Mouse (Mus musculus) kidney, adult 11 months (tissue): ENCODE measurements at regions not wholly inside any gene's neighbourhood (a gene's known extent, or its start where the extent isn't known, plus 50 kb on each side); places are given as distances from the start of the nearest gene placed in this dataset.
A peak's percentile ranks its signal among the peaks of the same experiment; 100 is the strongest.

ENCODE experiments used
- DNase-seq: peaks from one replicate; pipeline ENCODE4 v3.0.0; 2022

DNA sequence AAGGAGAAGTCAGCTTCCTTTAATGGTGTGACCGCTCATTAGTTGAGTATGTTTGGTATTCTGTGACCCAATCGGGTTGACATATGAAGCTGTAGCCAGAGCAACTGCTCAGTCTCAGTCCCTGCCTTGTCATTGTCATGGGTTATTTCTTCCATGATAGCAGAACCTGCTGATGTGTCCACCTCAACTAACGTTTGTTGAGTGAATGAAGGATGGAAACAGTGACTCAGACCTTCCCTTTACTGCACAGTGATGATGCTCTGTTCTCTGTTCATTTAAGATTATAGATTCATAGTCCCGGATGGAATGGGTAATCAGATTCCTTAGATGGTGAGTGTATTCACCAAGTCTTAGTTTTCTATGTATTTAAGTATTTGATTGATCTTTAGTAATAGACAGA is 493.3 kb upstream of the Adamts16 start:
- no peak for DNase-seq

GRCm38 (mm10) chr13:71333146-71333545 is 491.5 kb upstream of the Adamts16 start:
- DNase-seq, result no peak

DNA sequence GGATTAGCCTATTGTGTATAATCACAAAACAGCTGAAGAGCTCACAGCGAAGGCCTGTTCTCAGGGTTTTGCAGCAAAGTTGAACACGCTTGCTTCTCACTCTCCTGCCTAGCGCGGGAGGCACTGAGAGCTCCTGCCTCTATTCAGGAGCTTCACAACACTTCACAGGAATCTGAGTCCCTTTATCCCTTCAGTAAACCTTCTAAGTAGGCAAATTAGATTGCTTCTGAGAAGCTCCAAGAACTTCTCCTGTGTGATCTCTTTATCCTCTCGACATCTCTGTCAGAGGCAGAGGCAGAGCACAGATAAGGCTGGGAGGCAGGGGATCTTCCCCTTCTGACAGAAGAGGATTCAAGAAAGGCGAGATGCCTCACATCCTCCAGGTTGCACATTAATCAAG is 488.7 kb upstream of the Adamts16 start:
- no peak for DNase-seq

DNA sequence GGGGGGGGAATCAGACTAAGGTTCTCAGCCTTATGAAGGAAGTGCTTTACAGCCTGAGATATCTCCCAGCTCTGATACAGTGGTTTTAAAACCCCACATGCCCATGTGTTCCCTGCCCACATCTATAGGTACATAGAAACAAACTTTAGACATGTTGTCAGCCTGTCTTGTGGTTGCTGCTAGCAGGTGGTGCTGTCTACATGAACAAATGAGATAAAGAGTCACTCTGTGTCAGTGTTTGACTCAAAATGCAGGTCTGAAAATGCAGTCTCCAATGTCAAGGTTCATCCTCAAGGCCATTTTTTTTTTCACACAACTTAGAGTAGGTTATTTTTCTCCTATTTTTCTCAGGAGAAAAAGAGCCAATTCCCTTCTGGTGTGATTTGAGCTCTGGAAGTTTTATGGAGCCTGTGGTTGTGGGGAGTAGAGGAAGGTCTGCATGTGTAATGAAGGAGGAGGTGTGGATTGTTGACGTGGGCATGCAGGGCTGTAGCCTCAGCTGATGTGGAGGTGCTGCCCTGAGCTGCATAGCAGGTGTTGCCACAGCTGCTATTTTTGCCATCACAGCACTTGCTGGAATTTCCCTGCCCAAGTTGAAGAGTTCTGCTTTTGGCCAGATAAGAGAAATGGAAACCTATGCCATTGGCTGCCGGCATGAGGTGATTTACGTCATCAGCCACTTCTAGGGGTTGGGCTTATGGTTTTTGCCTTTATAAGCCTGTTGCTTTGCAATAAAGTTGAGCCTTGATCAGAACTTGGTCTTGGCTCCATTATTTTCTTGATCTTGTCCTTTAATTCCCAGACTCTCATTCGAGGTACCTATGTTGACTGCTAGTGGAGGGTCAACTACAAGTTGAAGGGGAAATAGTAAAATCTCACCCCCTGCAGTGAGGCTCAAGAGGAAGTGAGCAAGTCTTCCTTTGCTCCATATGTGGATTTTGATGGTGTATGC is 486.5 kb upstream of the Adamts16 start:
- DNase-seq, result no peak

- no peak for DNase-seq
Measured at GRCm38 (mm10) chr13:71320489-71320888, 478.9 kb upstream of the Adamts16 start.

- no peak for DNase-seq
Measured at GRCm38 (mm10) chr13:71303956-71304355, 462.3 kb upstream of the Adamts16 start.

- DNase-seq, result peak; percentile 6
Measured at GRCm38 (mm10) chr13:71275991-71276390, 434.4 kb upstream of the Adamts16 start.

DNA sequence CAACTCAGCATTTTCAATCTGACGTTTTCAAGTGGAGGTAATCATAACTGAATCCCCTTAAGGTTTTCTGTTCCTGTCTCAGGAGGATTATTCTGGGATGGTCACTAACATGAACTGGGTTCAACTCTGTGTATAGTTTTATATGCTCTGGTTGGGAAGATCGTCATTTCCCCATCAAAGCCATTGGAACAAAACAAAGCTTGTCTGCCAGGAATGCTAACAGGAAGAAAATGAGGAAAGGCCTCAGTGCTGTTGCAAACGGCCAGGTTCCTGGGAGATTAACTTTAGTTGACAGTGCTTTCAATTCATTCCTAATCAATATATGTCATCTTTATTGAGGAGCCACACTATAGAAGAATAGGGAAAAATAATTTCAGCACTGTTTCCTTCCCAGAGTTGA is 432.5 kb upstream of the Adamts16 start:
- no peak for DNase-seq

DNA sequence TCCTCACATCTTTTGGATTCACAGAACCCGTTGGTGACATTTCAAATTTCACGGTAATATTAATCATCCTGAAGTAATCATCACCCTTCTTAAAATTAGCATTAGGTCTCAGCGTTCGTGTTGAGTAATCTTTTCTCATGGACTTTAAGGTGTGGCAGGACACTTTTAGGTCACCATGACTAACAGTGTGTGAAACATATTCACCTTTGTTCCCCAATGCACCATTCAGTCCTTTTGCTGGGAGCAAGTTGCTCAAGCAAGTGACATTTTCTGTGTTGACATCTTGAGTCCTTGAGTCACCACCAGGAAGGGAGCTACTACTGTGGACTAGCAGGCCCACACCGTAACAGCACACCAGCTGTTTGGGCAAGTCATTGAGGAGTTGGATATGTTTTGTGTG is 431.9 kb upstream of the Adamts16 start:
- peak; percentile 35 for DNase-seq

DNA sequence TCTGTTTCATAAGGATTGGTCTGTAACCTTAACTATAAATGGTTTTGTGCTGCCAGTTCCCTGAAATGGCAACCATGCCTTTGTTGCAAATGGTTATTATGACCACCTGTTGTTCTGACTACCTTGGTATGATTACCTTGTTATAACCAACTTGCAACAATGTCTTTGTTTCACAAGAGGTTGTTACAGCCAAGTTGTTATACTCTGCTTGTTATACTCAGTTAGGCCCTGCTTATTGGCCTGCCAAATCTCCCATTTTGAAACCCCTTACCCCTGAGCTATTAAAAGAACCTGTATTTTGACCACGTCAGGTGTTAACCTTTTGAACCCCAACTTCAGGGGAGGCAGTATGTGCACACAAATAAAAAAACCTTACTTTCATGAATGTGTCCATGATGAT is 431.5 kb upstream of the Adamts16 start:
- DNase-seq, result no peak

DNA sequence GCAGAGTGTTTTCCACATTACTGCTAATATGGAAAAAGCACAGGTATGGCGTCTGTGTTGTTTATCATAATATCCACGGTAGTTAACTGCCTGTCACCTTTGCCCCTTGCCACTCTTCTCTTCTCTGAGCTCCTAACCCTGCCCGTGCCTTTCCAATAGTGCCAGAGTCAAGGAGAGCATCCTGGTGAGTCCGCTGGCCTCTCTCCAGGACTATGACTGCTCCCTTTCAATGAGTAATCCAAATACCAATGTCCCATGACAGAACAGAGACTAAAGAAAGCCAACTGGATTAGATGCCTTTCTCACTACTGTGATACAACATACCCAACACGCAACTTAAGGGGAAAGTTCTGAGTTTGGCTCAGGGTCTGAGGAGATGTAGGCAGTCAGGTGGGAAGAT is 430.8 kb upstream of the Adamts16 start:
- peak; percentile 93 for DNase-seq

GRCm38 (mm10) chr13:71271727-71272418 is 430.3 kb upstream of the Adamts16 start:
- peak; percentile 81 for DNase-seq

GRCm38 (mm10) chr13:71270370-71270769 is 428.8 kb upstream of the Adamts16 start:
- peak; percentile 86 for DNase-seq

GRCm38 (mm10) chr13:71269496-71269895 is 427.9 kb upstream of the Adamts16 start:
- DNase-seq, result peak; percentile 24

GRCm38 (mm10) chr13:71263315-71263878 is 421.8 kb upstream of the Adamts16 start:
- no peak for DNase-seq

DNA sequence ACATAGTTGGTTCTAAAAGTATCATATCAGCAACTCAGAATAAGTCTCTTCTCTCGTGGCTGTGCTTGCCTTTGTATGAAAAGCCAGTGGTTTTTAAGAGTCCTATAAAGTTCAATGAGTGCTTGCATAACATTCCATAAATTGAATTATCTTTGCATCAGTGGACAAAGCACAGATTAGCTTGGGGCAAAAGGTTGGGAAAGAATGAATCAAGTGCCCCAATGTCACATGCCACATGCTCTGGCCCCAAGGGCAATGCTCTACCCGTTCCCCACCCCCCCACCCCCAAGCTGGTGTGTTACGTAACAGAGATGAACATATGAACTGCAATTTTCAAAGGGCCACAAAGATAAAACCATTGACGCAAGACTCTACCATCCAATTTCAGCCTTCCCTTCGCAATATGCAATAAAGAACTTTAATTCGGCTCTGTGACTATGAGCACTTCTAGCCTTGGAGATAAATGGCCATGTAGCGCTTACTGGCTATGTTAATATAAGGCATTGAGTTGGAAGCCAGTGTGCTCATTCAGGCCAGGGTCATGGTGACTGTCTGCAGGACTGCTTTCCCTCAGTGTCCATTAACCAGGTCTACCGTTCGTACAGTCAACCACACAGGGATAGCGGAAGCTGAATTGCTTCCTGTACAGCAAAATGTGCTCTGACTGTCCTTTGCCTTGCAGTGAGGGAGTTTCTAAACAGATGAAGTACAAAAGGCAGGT is 421.1 kb upstream of the Adamts16 start:
- no peak for DNase-seq

DNA sequence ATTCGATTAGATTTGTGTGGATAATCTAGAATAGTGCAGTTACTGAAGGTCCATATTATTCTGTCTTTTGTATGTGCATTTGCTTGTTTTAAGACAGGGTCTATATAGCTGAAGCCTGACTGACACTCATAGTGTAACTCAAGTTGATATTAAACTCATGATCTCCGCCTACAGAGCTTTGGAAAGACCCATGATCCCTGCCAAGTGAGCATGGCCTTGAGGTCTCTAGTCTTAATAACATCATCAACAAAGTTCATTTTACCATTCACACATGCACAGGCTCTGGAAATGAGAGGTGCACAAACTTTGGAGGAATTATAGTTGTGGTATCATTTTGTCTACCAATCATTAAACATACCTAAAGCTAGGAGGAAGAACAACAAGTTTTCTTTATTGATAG is 412.4 kb upstream of the Adamts16 start:
- DNase-seq, result no peak

GRCm38 (mm10) chr13:71248261-71249031 is 406.8 kb upstream of the Adamts16 start:
- DNase-seq, result peak; percentile 31

DNA sequence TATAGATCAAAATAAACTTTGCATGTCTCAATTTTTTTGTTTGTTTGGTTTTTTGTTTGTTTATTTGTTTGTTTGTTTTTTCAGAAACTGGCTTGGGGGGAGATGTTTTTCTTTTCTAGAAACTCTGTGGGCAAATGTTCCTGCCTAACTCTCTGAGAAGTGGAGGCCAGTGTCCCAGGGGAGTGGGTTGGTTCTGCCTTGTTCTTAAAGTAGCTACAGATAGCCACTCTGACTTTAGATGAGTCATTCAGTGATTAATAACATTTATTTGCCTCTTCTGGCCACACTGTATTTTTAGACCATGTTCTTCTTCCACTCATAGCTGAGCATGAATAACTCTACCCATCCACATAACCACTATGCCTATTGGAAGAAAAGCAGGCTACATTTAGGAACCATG is 405.6 kb upstream of the Adamts16 start:
- DNase-seq, result no peak

DNA sequence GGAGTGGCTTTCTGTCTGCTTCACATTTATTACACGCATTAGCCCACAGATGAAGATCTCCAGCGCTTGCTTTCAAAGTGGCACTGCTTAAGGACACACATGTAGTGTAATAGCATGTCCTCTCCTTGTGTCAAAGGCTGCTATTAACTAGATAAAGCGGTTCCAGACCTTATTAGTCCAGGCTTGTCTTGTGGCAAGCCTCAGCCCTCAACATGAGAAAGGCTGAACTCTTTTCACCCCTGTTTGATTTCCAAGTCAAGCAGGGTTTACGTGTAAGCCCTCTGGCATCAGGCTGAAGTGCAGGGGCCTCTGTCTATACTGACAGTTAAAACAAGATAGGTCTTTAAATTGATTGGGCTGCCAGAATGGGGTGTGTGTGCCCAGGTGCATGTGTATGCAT is 403.7 kb upstream of the Adamts16 start:
- no peak for DNase-seq

DNA sequence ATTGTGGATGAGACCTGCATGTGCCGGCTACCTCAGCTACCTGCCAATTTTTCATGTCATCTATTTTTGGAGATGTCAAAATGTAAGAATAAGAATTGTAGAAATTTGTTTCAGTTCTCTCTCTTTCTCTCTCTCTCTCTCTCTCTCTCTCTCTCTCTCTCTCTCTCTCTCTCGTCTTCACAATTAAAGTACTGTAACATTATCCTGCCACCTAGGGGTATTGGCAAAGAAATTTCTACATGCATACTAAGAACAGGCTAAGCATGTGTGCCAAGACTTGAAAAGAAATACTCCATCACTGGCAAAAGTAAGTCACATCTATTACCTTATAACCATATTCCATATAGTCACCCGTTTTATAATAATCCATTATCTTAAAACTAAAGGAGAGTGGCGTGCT is 398.2 kb upstream of the Adamts16 start:
- DNase-seq, result no peak

GRCm38 (mm10) chr13:71235338-71235737 is 393.7 kb upstream of the Adamts16 start:
- no peak for DNase-seq
